Mouse (Mus musculus) heart, postnatal 0 days (tissue): Measurements from ENCODE around the gene Vmn2r71. TPM values are rescaled to one million over a fixed set of nuclear protein-coding genes. Genes with fewer than 3 reads are reported as not detected.

Experiments
- ATAC-seq: fragments of 200-750 bp; cut with Nextera tagmentation; 2 replicates; pipeline ENCODE4 v1.8.0; 2017; ENCODE audit warnings: low read depth, moderate number of reproducible peaks, moderate library complexity; ENCODE audit not compliant: insufficient read depth
- DNase-seq: peaks from one replicate; pipeline ENCODE4 v3.0.0-alpha.2; 2016; ENCODE audit warnings: low spot score
- H3K27ac ChIP-seq: fragments of 300-500 bp; sonication (generic); 2 replicates; pipeline ENCODE4 v1.5.1; 2014; ENCODE audit warnings: low read depth, mild to moderate bottlenecking
- H3K27me3 ChIP-seq: fragments of 300-500 bp; sonication (generic); 2 replicates; pipeline ENCODE4 v1.6.1; 2014; ENCODE audit warnings: low read length, mixed read lengths; ENCODE audit not compliant: control insufficient read depth, insufficient read depth
- H3K36me3 ChIP-seq: fragments of 300-500 bp; sonication (generic); replicated peaks from 2 replicates; pipeline ENCODE4 v1.6.1; 2014; ENCODE audit warnings: low read length, mixed read lengths; ENCODE audit not compliant: control insufficient read depth, insufficient read depth
- H3K4me1 ChIP-seq: fragments of 300-500 bp; sonication (generic); 2 replicates; pipeline ENCODE4 v1.6.1; 2014; ENCODE audit warnings: antibody characterized with exemption; ENCODE audit not compliant: control insufficient read depth, insufficient read depth
- H3K4me2 ChIP-seq: fragments of 300-500 bp; sonication (generic); 2 replicates; pipeline ENCODE4 v1.6.1; 2014; ENCODE audit warnings: low read depth, mild to moderate bottlenecking, low read length, moderate library complexity
- H3K4me3 ChIP-seq: fragments of 300-500 bp; sonication (generic); 2 replicates; pipeline ENCODE4 v1.5.1; 2014; ENCODE audit warnings: low read depth, low read length
- H3K9ac ChIP-seq: fragments of 300-500 bp; sonication (generic); replicated peaks from 2 replicates; pipeline ENCODE4 v1.6.1; 2014; ENCODE audit warnings: low read depth, low read length, mixed read lengths
- H3K9me3 ChIP-seq: fragments of 300-500 bp; sonication (generic); replicated peaks from 2 replicates; pipeline ENCODE4 v1.6.1; 2016; ENCODE audit warnings: low read length; ENCODE audit not compliant: control insufficient read depth
- CTCF ChIP-seq: IDR thresholded peaks from 2 replicates; pipeline ENCODE4 v1.5.1; 2016; ENCODE audit warnings: antibody characterized with exemption, control low read depth, low read depth
- EP300 ChIP-seq: IDR thresholded peaks from 2 replicates; pipeline ENCODE4 v1.6.1; 2016; ENCODE audit warnings: antibody characterized with exemption, low read depth
- WGBS: fragments of 180-500 bp; shearing (Covaris S2); extraction: QIAGEN DNeasy Blood & Tissue Kit; methylation state at CpG from one replicate; pipeline ENCODE4 v1.1.7; 2014; 5-methylcytosine and 5-hydroxymethylcytosine counted together
- polyA plus RNA-seq: library from polyadenylated mRNA; unstranded; fragments of >200 nt; fragmentation: Nextera tagmentation; extraction: Ambion mirVana; gene quantifications from 2 replicates; pipeline ENCODE4 v1.2.1, GENCODE M21; 2015
- total RNA-seq: library from RNA; depleted of rRNA; stranded (reverse); fragments of >200 nt; gene quantifications from 2 replicates; pipeline ENCODE4 v1.2.3, GENCODE M21; 2014; ENCODE audit warnings: low replicate concordance; rRNA removed

Gene Vmn2r71
- total RNA-seq (not detected in 2 replicates), polyA plus RNA-seq (not detected in 2 replicates)

GRCm38 (mm10) chr7:85562787-85563186, at the start of gene Vmn2r71:
Gene Vmn2r71, plus strand, starts transcription at chr7:85563087.
- WGBS, result 56% methylated on average over 5 of the region's 5 CpGs

DNA sequence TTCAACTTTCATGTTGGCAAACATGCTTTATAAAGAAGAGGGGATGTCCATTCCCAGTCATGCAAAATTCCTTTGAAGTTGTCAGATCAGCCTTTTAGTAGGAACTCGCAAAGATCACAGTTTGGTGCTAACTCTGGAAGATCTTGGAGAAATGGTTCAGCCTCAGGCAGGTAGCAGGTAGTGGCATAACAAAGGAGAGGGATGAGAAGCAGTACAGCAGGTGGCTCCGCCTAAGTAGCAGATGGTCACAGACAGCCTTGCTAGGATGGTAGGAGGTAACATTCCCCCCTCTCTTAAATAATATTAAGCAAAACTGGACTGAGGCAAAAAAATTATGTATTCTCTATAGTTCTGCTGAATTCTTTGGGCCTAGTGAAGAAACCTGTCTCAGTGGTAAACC, 20.8 kb upstream of the Vmn2r71 start:
- H3K27me3 ChIP-seq, result no peaks in the 10 kb centered on the region
- DNase-seq (no peak), ATAC-seq (no peak)
- no peak overlapping the region for H3K4me2 ChIP-seq
- no peaks in the 10 kb centered on the region for H3K36me3 ChIP-seq
- H3K27ac ChIP-seq, result no peak overlapping the region
- no peak overlapping the region for H3K9ac ChIP-seq
- H3K4me1 ChIP-seq, result no peaks in the 10 kb centered on the region
- no peak for TF ChIP-seq CTCF
- no peak for TF ChIP-seq EP300
- H3K9me3 ChIP-seq, result no peaks in the 10 kb centered on the region; the same call in 1 of the 2 replicates
- H3K4me3 ChIP-seq, result no peak overlapping the region
- 81% methylated on average over 2 of the region's 2 CpGs for WGBS

More at GRCm38 (mm10) chr7:85562787-85563186, at the start of gene Vmn2r71:
- Histone ChIP-seq H3K4me1 (no peaks in the 10 kb centered on the region), H3K36me3 (no peaks in the 10 kb centered on the region), H3K4me2 (no peak within 1 kb of the TSS), H3K27me3 (no peaks in the 10 kb centered on the region), H3K9me3 (no peaks in the 10 kb centered on the region), H3K4me3 (no peak within 1 kb of the TSS), H3K9ac (no peak within 1 kb of the TSS), H3K27ac (no peak within 1 kb of the TSS)
- no peak for TF ChIP-seq EP300
- no peak for TF ChIP-seq CTCF
- ATAC-seq, result no peak
- no peak for DNase-seq

DNA sequence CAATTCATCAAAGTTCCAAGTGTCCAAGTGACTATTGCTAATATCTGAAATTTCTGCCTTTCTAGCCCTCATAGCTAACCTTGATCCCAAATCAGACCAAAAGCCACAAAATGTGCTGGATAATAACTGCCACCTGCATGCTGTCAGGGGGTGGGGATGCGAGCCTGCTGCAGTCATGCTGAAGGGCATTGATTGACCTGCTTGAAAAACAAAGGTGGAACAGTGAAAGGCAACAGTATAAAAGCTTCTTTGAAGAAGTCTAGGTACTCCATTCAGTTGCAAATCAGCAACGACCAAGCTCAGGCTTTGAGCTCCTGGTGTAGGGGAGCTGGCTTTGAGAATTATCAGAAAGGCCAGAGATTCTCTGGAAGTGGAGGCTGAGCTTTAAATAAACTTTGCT, 19.8 kb upstream of the Vmn2r71 start:
- DNase-seq (no peak), ATAC-seq (no peak)
- H3K27me3 ChIP-seq, result no peaks in the 10 kb centered on the region
- H3K27ac ChIP-seq, result no peak overlapping the region
- no peak overlapping the region for H3K9ac ChIP-seq
- H3K4me2 ChIP-seq, result no peak overlapping the region
- no peaks in the 10 kb centered on the region for H3K9me3 ChIP-seq
- no peaks in the 10 kb centered on the region for H3K36me3 ChIP-seq
- 45% methylated on average over 2 of the region's 2 CpGs for WGBS
- no peaks in the 10 kb centered on the region for H3K4me1 ChIP-seq
- H3K4me3 ChIP-seq, result no peak overlapping the region
- TF ChIP-seq EP300 (no peak), CTCF (no peak)

- Histone ChIP-seq H3K4me2 (no peak within 1 kb of the TSS), H3K9me3 (0 out of 2 replicates have a peak, but pooled peaks cover 7% of the 10 kb centered on the region)
- no peak for TF ChIP-seq EP300
- TF ChIP-seq CTCF, result no peak
These were observed 6.2 kb downstream of the Vmn2r71 start, which contains the start of gene Vmn2r70 for GRCm38 (mm10) chr7:85569092-85569491. Gene Vmn2r70, minus strand, starts transcription at chr7:85569192.

More at GRCm38 (mm10) chr7:85569092-85569491, 6.2 kb downstream of the Vmn2r71 start, which contains the start of gene Vmn2r70:
- 56% methylated on average over 2 of the region's 2 CpGs for WGBS
- Histone ChIP-seq H3K4me3 (no peak within 1 kb of the TSS), H3K27me3 (no peaks in the 10 kb centered on the region), H3K4me1 (no peaks in the 10 kb centered on the region), H3K36me3 (no peaks in the 10 kb centered on the region), H3K27ac (no peak within 1 kb of the TSS), H3K9ac (no peak within 1 kb of the TSS)
- ATAC-seq (no peak), DNase-seq (no peak)

Other genes starting within 250 kb of the Vmn2r71 start
- gene Vmn2r69, start 147.2 kb upstream of the Vmn2r71 start, total RNA-seq, result not detected in 2 replicates
- not detected in 2 replicates for gene Vmn2r69, start 147.2 kb upstream of the Vmn2r71 start, polyA plus RNA-seq
- gene Vmn2r70, start 6.1 kb downstream of the Vmn2r71 start, total RNA-seq, result not detected in 2 replicates
- not detected in 2 replicates for gene Vmn2r70, start 6.1 kb downstream of the Vmn2r71 start, polyA plus RNA-seq
- gene Vmn2r72, start 192.0 kb downstream of the Vmn2r71 start, total RNA-seq, result not detected in 2 replicates
- not detected in 2 replicates for gene Vmn2r72, start 192.0 kb downstream of the Vmn2r71 start, polyA plus RNA-seq